Mouse (Mus musculus) hindbrain, embryonic 14.5 days (tissue): ENCODE results near the gene Sh3bgrl2. TPM values are rescaled to one million over a fixed set of nuclear protein-coding genes. Genes with fewer than 3 reads are reported as not detected.
A peak's percentile ranks its signal among the peaks of the same experiment; 100 is the strongest.
"Not testable (repeated sequence)": the region's sequence is repeated elsewhere in the genome, so short reads cannot be mapped to it uniquely, and the experiment has no call there.

Experiments
- ATAC-seq: fragments of 200-750 bp; cut with Nextera tagmentation; 2 replicates; pipeline ENCODE4 v1.8.0; 2017; ENCODE audit warnings: moderate number of reproducible peaks, mild to moderate bottlenecking, moderate TSS enrichment, moderate library complexity; ENCODE audit not compliant: low FRiP score
- DNase-seq: peaks from one replicate; pipeline ENCODE4 v3.0.0-alpha.2; 2015; ENCODE audit warnings: low spot score
- H3K27ac ChIP-seq: fragments of 300-500 bp; sonication (generic); 2 replicates; pipeline ENCODE4 v1.5.1; 2014; ENCODE audit warnings: mild to moderate bottlenecking, moderate library complexity
- H3K27me3 ChIP-seq: fragments of 300-500 bp; sonication (generic); 2 replicates; pipeline ENCODE4 v1.6.1; 2014; ENCODE audit warnings: mild to moderate bottlenecking, low read length, mixed read lengths; ENCODE audit not compliant: control insufficient read depth, insufficient read depth
- H3K36me3 ChIP-seq: fragments of 300-500 bp; sonication (generic); replicated peaks from 2 replicates; pipeline ENCODE4 v1.6.1; 2014; ENCODE audit not compliant: control insufficient read depth, insufficient read depth
- H3K4me1 ChIP-seq: fragments of 300-500 bp; sonication (generic); replicated peaks from 2 replicates; pipeline ENCODE4 v1.6.1; 2014; ENCODE audit warnings: antibody characterized with exemption, low read length, mixed read lengths; ENCODE audit not compliant: control insufficient read depth, insufficient read depth
- H3K4me2 ChIP-seq: fragments of 300-500 bp; sonication (generic); replicated peaks from 2 replicates; pipeline ENCODE4 v1.6.1; 2014; ENCODE audit warnings: mild to moderate bottlenecking, moderate library complexity
- H3K4me3 ChIP-seq: fragments of 300-500 bp; sonication (generic); replicated peaks from 2 replicates; pipeline ENCODE4 v1.5.1; 2014; ENCODE audit warnings: mild to moderate bottlenecking, low read length
- H3K9ac ChIP-seq: fragments of 300-500 bp; sonication (generic); 2 replicates; pipeline ENCODE4 v1.6.1; 2014
- H3K9me3 ChIP-seq: fragments of 300-500 bp; sonication (generic); 2 replicates; pipeline ENCODE4 v1.6.1; 2016; ENCODE audit warnings: low read length; ENCODE audit not compliant: control insufficient read depth
- WGBS: fragments of 180-500 bp; shearing (Covaris S2); extraction: QIAGEN DNeasy Blood & Tissue Kit; methylation state at CpG from one replicate; pipeline ENCODE4 v1.1.7; 2014; 5-methylcytosine and 5-hydroxymethylcytosine counted together
- polyA plus RNA-seq: library from polyadenylated mRNA; unstranded; fragments of >200 nt; fragmentation: Nextera tagmentation; extraction: Ambion mirVana; gene quantifications from 2 replicates; pipeline ENCODE4 v1.2.1, GENCODE M21; 2014

Gene Sh3bgrl2
- 9.7 and 12.4 TPM in 2 replicates for polyA plus RNA-seq

DNA sequence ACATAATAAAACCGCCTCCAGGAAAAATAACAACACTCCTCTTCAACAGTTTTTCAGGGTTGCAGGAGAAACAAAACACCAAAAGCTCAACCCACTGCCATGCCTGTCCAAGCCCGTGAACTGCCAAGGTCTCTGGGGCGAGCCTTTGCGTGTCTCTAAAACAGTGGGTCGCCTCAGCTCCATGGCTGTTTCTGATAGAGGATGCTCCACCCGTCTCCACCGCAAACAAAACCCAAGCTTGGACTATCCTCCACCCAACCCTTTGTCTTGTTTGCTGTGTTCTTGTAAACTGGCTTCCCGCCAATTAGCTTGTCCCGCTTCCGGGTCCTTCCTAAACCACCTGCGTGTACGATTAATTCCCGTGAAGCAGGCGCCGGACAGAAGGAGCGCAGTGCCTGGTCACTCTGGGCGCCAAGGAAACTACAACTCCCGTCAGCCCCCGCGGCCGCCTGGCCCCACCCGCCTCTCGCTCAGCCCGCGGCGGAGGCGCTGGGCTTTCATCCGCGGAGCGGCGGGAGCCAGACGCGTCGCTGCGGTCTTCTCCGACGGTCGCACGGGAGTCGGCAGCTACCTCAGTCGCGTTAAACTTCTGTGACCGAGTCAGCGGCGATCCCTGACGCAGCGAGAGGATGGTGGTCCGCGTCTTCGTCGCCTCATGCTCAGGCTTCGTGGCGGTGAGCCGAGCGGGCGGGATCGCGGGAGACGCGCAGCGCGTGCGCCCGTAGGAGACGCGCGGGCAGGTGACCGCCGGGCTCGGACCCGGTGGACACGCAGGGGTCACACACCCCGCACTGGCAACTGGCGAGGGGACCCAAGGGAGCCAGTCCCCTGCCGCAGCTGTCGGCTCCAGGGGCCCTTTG lies at the start of gene Sh3bgrl2:
TSS of gene Sh3bgrl2 (plus strand) at position 498 of the 860 bp plus-strand sequence.
- peak; percentile 85 for DNase-seq
- Histone ChIP-seq H3K4me1 (0 out of 2 replicates have a peak, but pooled peaks cover 4% of the 10 kb centered on the region), H3K4me3 (peak within 1 kb of the TSS; percentile 75), H3K27me3 (peaks cover 7% of the 10 kb centered on the region; the same call in 1 of the 2 replicates), H3K36me3 (no peaks in the 10 kb centered on the region), H3K27ac (peak within 1 kb of the TSS; percentile 32; the same call in 1 of the 2 replicates), H3K4me2 (peak within 1 kb of the TSS; percentile 59), H3K9me3 (no peaks in the 10 kb centered on the region), H3K9ac (peak within 1 kb of the TSS; percentile 67)
- peak; percentile 95 for ATAC-seq
- WGBS: 2% methylated on average over 76 of the region's 76 CpGs

DNA sequence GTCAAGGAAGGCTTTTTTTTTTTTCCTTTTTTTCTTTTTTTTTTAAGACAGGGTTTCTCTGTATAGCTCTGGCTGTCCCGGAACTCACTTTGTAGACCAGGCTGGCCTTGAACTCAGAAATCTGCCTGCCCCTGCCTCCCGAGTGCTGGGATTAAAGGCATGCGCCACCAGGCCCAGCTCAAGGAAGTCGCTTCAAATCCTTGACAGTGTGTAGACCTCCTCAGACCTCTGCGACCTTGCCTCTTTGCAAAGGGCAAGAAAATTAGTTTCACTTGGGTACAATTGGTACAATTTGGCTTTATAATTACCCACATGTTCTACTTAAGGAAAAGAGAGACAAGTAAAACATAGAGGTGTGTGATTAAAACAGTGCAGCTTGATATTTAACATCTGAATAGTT lies 29.0 kb upstream of the Sh3bgrl2 start:
- ATAC-seq, H3K27me3 ChIP-seq: not testable (repeated sequence)

GRCm38 (mm10) chr9:83519510-83520155 lies 28.5 kb upstream of the Sh3bgrl2 start:
- Histone ChIP-seq H3K27me3 (no peaks in the 10 kb centered on the region), H3K4me3 (no peak overlapping the region), H3K9me3 (no peaks in the 10 kb centered on the region), H3K4me1 (0 out of 2 replicates have a peak, but pooled peaks cover 4% of the 10 kb centered on the region), H3K4me2 (no peak overlapping the region), H3K27ac (0 out of 2 replicates have a peak overlapping the region, but pooled peaks have one; percentile 16), H3K9ac (no peak overlapping the region), H3K36me3 (no peaks in the 10 kb centered on the region)
- DNase-seq (no peak), ATAC-seq (peak; percentile 66; the same call in 1 of the 2 replicates)
- 72% methylated on average over 6 of the region's 6 CpGs for WGBS

More for the DNA sequence above, 29.0 kb upstream of the Sh3bgrl2 start:
- H3K9ac ChIP-seq, H3K4me1 ChIP-seq, H3K9me3 ChIP-seq, H3K4me2 ChIP-seq, H3K27ac ChIP-seq, DNase-seq, H3K36me3 ChIP-seq, H3K4me3 ChIP-seq: not testable (repeated sequence)
- WGBS: 76% methylated on average over 5 of the region's 5 CpGs

- no peaks in the 10 kb centered on the region for H3K4me1 ChIP-seq
- H3K27ac ChIP-seq: no peak overlapping the region
- H3K9ac ChIP-seq: no peak overlapping the region
- no peaks in the 10 kb centered on the region for H3K27me3 ChIP-seq
- no peak overlapping the region for H3K4me3 ChIP-seq
- no peak overlapping the region for H3K4me2 ChIP-seq
- DNase-seq (no peak), ATAC-seq (no peak)
- H3K9me3 ChIP-seq: no peaks in the 10 kb centered on the region
- WGBS: 88% methylated on average over 7 of the region's 7 CpGs
- no peaks in the 10 kb centered on the region for H3K36me3 ChIP-seq
Observed at GRCm38 (mm10) chr9:83527341-83528060, 20.6 kb upstream of the Sh3bgrl2 start.

DNA sequence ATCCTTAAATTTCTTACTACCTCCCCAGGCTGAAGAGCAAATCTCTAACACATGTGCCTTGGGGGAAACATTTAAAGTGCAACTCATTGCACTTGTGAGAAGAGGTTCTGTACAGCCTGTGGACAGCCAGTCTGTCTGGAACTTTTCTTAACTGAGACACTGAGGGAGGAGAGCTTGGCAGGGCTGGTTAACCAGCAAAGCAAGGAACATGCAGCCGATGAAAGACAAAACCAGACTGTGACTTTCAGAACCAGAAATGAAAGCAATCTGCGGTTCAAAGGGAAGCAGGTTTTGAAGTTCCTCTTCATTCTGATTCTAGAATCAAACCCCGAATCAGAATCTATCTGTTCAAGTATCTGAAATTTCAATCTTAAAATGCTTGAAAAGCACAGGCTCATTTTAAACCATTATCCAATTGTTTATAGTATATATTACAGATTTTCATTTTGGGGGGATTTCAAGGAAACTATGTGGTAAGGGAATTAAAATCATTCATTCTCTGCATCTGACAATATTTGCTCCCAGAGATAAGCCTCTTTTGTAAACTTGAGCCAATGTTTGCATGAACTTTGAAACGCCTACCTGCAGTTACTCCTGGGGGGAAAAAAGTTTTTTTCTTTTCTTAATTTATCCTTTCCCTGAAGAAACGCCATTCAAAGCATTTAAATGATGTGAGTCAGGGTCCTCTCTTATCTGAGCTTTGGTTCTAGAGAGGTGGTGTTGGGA lies 14.9 kb upstream of the Sh3bgrl2 start:
- no peak for ATAC-seq
- Histone ChIP-seq H3K27me3 (no peaks in the 10 kb centered on the region), H3K4me1 (0 out of 2 replicates have a peak, but pooled peaks cover 4% of the 10 kb centered on the region), H3K4me3 (no peak overlapping the region), H3K36me3 (no peaks in the 10 kb centered on the region), H3K4me2 (no peak overlapping the region), H3K9me3 (no peaks in the 10 kb centered on the region), H3K27ac (no peak overlapping the region), H3K9ac (no peak overlapping the region)
- WGBS: 90% methylated on average over 5 of the region's 5 CpGs
- no peak for DNase-seq

DNA sequence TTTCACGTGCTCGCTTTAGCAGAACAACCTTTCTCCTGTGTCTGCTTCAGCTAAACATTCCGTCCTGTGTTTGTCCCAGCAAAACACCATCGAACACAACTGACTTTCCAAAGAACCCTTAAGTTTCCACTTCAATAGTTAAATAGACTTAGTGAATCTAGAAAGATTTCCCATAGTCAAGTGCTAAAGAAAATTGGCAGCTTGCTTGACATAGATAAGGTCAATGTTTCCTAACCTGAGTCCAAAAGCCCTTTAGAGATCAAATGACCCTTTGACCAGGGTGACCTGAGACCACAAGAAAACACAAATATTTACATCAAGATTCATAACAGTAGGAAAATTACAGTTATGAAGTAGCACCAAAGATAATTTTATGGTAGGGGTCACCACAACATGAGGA lies 11.2 kb upstream of the Sh3bgrl2 start:
- ATAC-seq (no peak), DNase-seq (no peak)
- H3K4me3 ChIP-seq: no peak overlapping the region
- no peaks in the 10 kb centered on the region for H3K9me3 ChIP-seq
- no peak overlapping the region for H3K9ac ChIP-seq
- H3K27me3 ChIP-seq: no peaks in the 10 kb centered on the region
- no peaks in the 10 kb centered on the region for H3K36me3 ChIP-seq
- H3K4me1 ChIP-seq: 0 out of 2 replicates have a peak, but pooled peaks cover 4% of the 10 kb centered on the region
- 96% methylated on average over 4 of the region's 4 CpGs for WGBS
- no peak overlapping the region for H3K27ac ChIP-seq
- no peak overlapping the region for H3K4me2 ChIP-seq

- WGBS: 54% methylated on average over 2 of the region's 2 CpGs
- H3K4me1 ChIP-seq: 0 out of 2 replicates have a peak, but pooled peaks cover 4% of the 10 kb centered on the region
- ATAC-seq (no peak), DNase-seq (no peak)
- H3K4me2 ChIP-seq: no peak overlapping the region
- peak overlapping the region; percentile 52 for H3K27ac ChIP-seq
- no peaks in the 10 kb centered on the region for H3K36me3 ChIP-seq
- no peak overlapping the region for H3K4me3 ChIP-seq
- no peaks in the 10 kb centered on the region for H3K27me3 ChIP-seq
- no peak overlapping the region for H3K9ac ChIP-seq
- H3K9me3 ChIP-seq: no peaks in the 10 kb centered on the region
Observed at GRCm38 (mm10) chr9:83537510-83537909, 10.6 kb upstream of the Sh3bgrl2 start.

DNA sequence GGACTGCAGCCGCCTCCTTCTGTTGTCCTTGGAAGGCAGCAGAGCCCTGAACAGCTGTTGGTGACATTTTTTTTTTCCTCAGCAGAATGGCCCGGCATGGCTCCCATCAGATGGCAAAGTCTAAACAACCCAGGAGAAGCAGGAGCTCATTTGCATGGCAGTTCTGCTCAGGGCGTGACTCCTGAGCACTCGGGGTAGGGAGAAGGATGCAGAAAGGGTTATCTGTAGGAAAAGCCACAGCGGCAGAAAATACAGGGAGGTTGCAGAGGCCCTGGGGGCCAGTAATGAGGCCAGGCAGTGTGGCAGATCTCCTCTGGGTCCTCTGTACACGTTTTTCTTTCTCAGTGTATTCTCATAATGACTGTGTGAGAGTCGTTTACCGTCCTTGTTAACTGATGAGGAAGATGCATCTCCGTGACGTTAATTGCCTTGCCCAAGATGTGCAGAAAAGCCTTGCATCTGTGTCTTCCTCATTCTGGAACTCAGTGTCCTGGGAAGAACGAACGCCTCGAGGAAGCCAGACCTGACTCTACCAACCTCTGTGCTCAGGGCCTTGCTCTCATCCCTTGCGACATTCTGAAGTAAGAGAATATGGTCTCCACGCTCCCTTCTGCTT lies 10.1 kb upstream of the Sh3bgrl2 start:
- whole genome bisulfite sequencing: 33% methylated on average over 15 of the region's 15 CpGs
- H3K4me3 ChIP-seq: no peak overlapping the region
- no peaks in the 10 kb centered on the region for H3K9me3 ChIP-seq
- ATAC-seq (peak; percentile 56; the same call in 1 of the 2 replicates), DNase-seq (peak; percentile 50)
- 0 out of 2 replicates have a peak, but pooled peaks cover 4% of the 10 kb centered on the region for H3K4me1 ChIP-seq
- H3K36me3 ChIP-seq: no peaks in the 10 kb centered on the region
- H3K27me3 ChIP-seq: no peaks in the 10 kb centered on the region
- no peak overlapping the region for H3K9ac ChIP-seq
- H3K4me2 ChIP-seq: 0 out of 2 replicates have a peak overlapping the region, but pooled peaks have one; percentile 18
- peak overlapping the region; percentile 52 for H3K27ac ChIP-seq
